Mouse (Mus musculus): ENCODE measurements around the gene Cyp2s1. TPM values are rescaled to one million over a fixed set of nuclear protein-coding genes. Genes with fewer than 3 reads are reported as not detected.
A peak's percentile ranks its signal among the peaks of the same experiment; 100 is the strongest.

Gene Cyp2s1
- total and polyA plus RNA-seq, 2 experiments from 2014 or later: 3.5 to 4.4 TPM

- ATAC-seq (no peak), DNase-seq (ENCODE audit: low spot score) (no peak)
- H3K36me3 ChIP-seq (ENCODE audit: insufficient read depth, low read length): no peaks in the 10 kb centered on the region
- no peak overlapping the region for H3K27ac ChIP-seq
- H3K9me3 ChIP-seq (ENCODE audit: low read length): no peaks in the 10 kb centered on the region
- H3K4me1 ChIP-seq (ENCODE audit: insufficient read depth, low read length): no peaks in the 10 kb centered on the region
- H3K4me3 ChIP-seq (ENCODE audit: low read length): peak overlapping the region; percentile 48
- TF ChIP-seq CTCF (IDR thresholded peaks at IDR 0.05; ENCODE audit: low read depth): no peak
- H3K4me2 ChIP-seq (ENCODE audit: low read depth, low read length): peak overlapping the region; percentile 82
- 27% methylated on average over 7 of the region's 7 CpGs for WGBS
- no peak overlapping the region; the same call in 1 of the 2 replicates for H3K9ac ChIP-seq (replicated peaks; ENCODE audit: low read length)
- no peaks in the 10 kb centered on the region for H3K27me3 ChIP-seq (ENCODE audit: insufficient read depth, low read length)
Observed at GRCm38 (mm10) chr7:25815571-25815970, 1.1 kb downstream of the Cyp2s1 start.

GRCm38 (mm10) chr7:25814711-25815110 lies 2.0 kb downstream of the Cyp2s1 start:
- Histone ChIP-seq H3K36me3 (ENCODE audit: insufficient read depth, low read length) (no peaks in the 10 kb centered on the region), H3K4me2 (ENCODE audit: low read depth, low read length) (no peak overlapping the region), H3K27ac (no peak overlapping the region), H3K4me1 (ENCODE audit: insufficient read depth, low read length) (no peaks in the 10 kb centered on the region), H3K9me3 (ENCODE audit: low read length) (no peaks in the 10 kb centered on the region), H3K9ac (replicated peaks; ENCODE audit: low read length) (no peak overlapping the region), H3K27me3 (ENCODE audit: insufficient read depth, low read length) (no peaks in the 10 kb centered on the region), H3K4me3 (ENCODE audit: low read length) (no peak overlapping the region)
- no peak for ATAC-seq
- WGBS: 85% methylated on average over 9 of the region's 9 CpGs
- TF ChIP-seq CTCF (IDR thresholded peaks at IDR 0.05; ENCODE audit: low read depth): no peak
- no peak for DNase-seq (ENCODE audit: low spot score)

- no peak for DNase-seq (ENCODE audit: low spot score)
- H3K9me3 ChIP-seq (ENCODE audit: low read length): no peaks in the 10 kb centered on the region
- no peak overlapping the region for H3K9ac ChIP-seq (replicated peaks; ENCODE audit: low read length)
- H3K4me1 ChIP-seq (ENCODE audit: insufficient read depth, low read length): no peaks in the 10 kb centered on the region
- H3K4me3 ChIP-seq (ENCODE audit: low read length): no peak overlapping the region
- no peak for ATAC-seq
- no peaks in the 10 kb centered on the region for H3K36me3 ChIP-seq (ENCODE audit: insufficient read depth, low read length)
- no peak overlapping the region for H3K4me2 ChIP-seq (ENCODE audit: low read depth, low read length)
- TF ChIP-seq CTCF (IDR thresholded peaks at IDR 0.05; ENCODE audit: low read depth): no peak
- no peaks in the 10 kb centered on the region for H3K27me3 ChIP-seq (ENCODE audit: insufficient read depth, low read length)
- WGBS: 75% methylated on average over 1 of the region's 1 CpGs
- no peak overlapping the region for H3K27ac ChIP-seq
Observed at GRCm38 (mm10) chr7:25812195-25812594, 4.5 kb downstream of the Cyp2s1 start.

GRCm38 (mm10) chr7:25811716-25812115 lies 5.0 kb downstream of the Cyp2s1 start:
- Histone ChIP-seq H3K4me1 (ENCODE audit: insufficient read depth, low read length) (no peaks in the 10 kb centered on the region), H3K27me3 (ENCODE audit: insufficient read depth, low read length) (no peaks in the 10 kb centered on the region), H3K4me2 (ENCODE audit: low read depth, low read length) (no peak overlapping the region), H3K9me3 (ENCODE audit: low read length) (no peaks in the 10 kb centered on the region), H3K27ac (no peak overlapping the region), H3K9ac (replicated peaks; ENCODE audit: low read length) (no peak overlapping the region), H3K36me3 (ENCODE audit: insufficient read depth, low read length) (no peaks in the 10 kb centered on the region), H3K4me3 (ENCODE audit: low read length) (no peak overlapping the region)
- TF ChIP-seq CTCF (IDR thresholded peaks at IDR 0.05; ENCODE audit: low read depth): no peak
- WGBS: 74% methylated on average over 2 of the region's 2 CpGs
- DNase-seq (ENCODE audit: low spot score) (no peak), ATAC-seq (no peak)

GRCm38 (mm10) chr7:25805631-25806343 lies 10.9 kb downstream of the Cyp2s1 start:
- no peak overlapping the region for H3K27ac ChIP-seq
- H3K9ac ChIP-seq (replicated peaks; ENCODE audit: low read length): peak overlapping the region; percentile 45
- no peaks in the 10 kb centered on the region for H3K36me3 ChIP-seq (ENCODE audit: insufficient read depth, low read length)
- H3K4me2 ChIP-seq (ENCODE audit: low read depth, low read length): peak overlapping the region; percentile 57
- whole genome bisulfite sequencing: 14% methylated on average over 21 of the region's 21 CpGs
- H3K27me3 ChIP-seq (ENCODE audit: insufficient read depth, low read length): no peaks in the 10 kb centered on the region
- no peaks in the 10 kb centered on the region for H3K9me3 ChIP-seq (ENCODE audit: low read length)
- peak overlapping the region; percentile 19 for H3K4me3 ChIP-seq (ENCODE audit: low read length)
- H3K4me1 ChIP-seq (ENCODE audit: insufficient read depth, low read length): 0 out of 2 replicates have a peak, but pooled peaks cover 5% of the 10 kb centered on the region
- peak; percentile 85 for TF ChIP-seq CTCF (IDR thresholded peaks at IDR 0.05; ENCODE audit: low read depth)
- ATAC-seq: peak; percentile 70
- peak; percentile 89 for DNase-seq (ENCODE audit: low spot score)

- H3K9me3 ChIP-seq (ENCODE audit: low read length): no peaks in the 10 kb centered on the region
- no peak for DNase-seq (ENCODE audit: low spot score)
- WGBS: 76% methylated on average over 4 of the region's 4 CpGs
Observed at GRCm38 (mm10) chr7:25804792-25805191, 11.9 kb downstream of the Cyp2s1 start.

GRCm38 (mm10) chr7:25803460-25803859 lies 13.3 kb downstream of the Cyp2s1 start:
- H3K4me1 ChIP-seq (ENCODE audit: insufficient read depth, low read length): 0 out of 2 replicates have a peak, but pooled peaks cover 5% of the 10 kb centered on the region
- H3K4me2 ChIP-seq (ENCODE audit: low read depth, low read length): no peak overlapping the region
- TF ChIP-seq CTCF (IDR thresholded peaks at IDR 0.05; ENCODE audit: low read depth): no peak
- no peak for ATAC-seq
- no peak overlapping the region for H3K9ac ChIP-seq (replicated peaks; ENCODE audit: low read length)
- H3K4me3 ChIP-seq (ENCODE audit: low read length): no peak overlapping the region
- DNase-seq (ENCODE audit: low spot score): no peak
- no peaks in the 10 kb centered on the region for H3K27me3 ChIP-seq (ENCODE audit: insufficient read depth, low read length)
- no peaks in the 10 kb centered on the region for H3K36me3 ChIP-seq (ENCODE audit: insufficient read depth, low read length)
- 79% methylated on average over 13 of the region's 13 CpGs for WGBS
- H3K9me3 ChIP-seq (ENCODE audit: low read length): no peaks in the 10 kb centered on the region
- no peak overlapping the region for H3K27ac ChIP-seq

More at GRCm38 (mm10) chr7:25804792-25805191, 11.9 kb downstream of the Cyp2s1 start:
- Histone ChIP-seq H3K36me3 (ENCODE audit: insufficient read depth, low read length) (no peaks in the 10 kb centered on the region), H3K27ac (no peak overlapping the region), H3K9ac (replicated peaks; ENCODE audit: low read length) (no peak overlapping the region), H3K4me2 (ENCODE audit: low read depth, low read length) (no peak overlapping the region), H3K4me3 (ENCODE audit: low read length) (no peak overlapping the region), H3K4me1 (ENCODE audit: insufficient read depth, low read length) (0 out of 2 replicates have a peak, but pooled peaks cover 5% of the 10 kb centered on the region), H3K27me3 (ENCODE audit: insufficient read depth, low read length) (no peaks in the 10 kb centered on the region)
- ATAC-seq: no peak
- TF ChIP-seq CTCF (IDR thresholded peaks at IDR 0.05; ENCODE audit: low read depth): no peak

All from hindbrain, postnatal 0 days (tissue).